30 mouse cellular contexts compared by ENCODE assay signal in the genomic region with DNA sequence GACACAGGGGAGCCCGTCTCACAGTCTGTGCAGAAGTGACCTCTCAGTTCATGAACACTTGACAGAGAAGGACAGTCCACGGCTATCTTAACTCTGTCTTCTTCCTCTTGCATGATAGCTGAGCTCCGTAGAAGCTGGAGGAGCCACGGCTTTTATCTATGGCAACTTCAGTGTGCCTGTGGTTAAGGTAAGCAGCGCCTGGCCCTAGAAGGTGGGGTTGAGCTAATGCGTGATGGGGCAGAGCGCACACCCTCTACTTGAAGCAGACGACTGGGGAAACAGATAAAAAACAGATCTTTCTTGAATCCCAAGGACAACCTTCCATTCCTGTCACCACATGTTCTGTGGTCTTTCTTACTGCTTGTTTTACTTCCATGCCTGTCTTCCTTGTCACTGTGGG. TPM values are rescaled to one million over a fixed set of nuclear protein-coding genes. Genes with fewer than 3 reads are reported as not detected.
DNase-seq lines count a peak whose midpoint lies in the region; ATAC-seq and TF ChIP-seq lines count a peak whose summit lies in the region.
"Had no signal": no experiment of that assay in that cellular context is flagged by ENCODE, and none has a peak within 500 bp of the region (broad histone marks: within the 10 kb centered on the region; RNA-seq: fewer than 3 reads in every experiment).

No protein-coding gene starts in this region.

- H3K4me1 ChIP-seq in MEL (ENCODE audit: control insufficient read depth in 1 of 2, insufficient read depth in 2 of 2, low read length in 2 of 2) = peaks cover 0 to 8% of the 10 kb centered on the region in 2 experiments; a peak in 1 of 4 replicates
- H3K4me1 ChIP-seq in liver, embryonic 14.5 days (replicated peaks; ENCODE audit: control insufficient read depth in 2 of 2, insufficient read depth in 2 of 2, low read length in 1 of 2) = peaks cover 0 to 14% of the 10 kb centered on the region in 2 experiments; a peak in 2 of 4 replicates
- H3K4me1 ChIP-seq: forebrain, embryonic 15.5 days; limb, embryonic 12.5 days; midbrain, embryonic 12.5 days; neural tube, embryonic 13.5 days had no signal

- H3K4me2 ChIP-seq in liver, embryonic 14.5 days (ENCODE audit: low read depth) = peak overlapping the region; percentile 11
- H3K4me2 ChIP-seq: forebrain, embryonic 15.5 days; heart, embryonic 13.5 days; hindbrain, embryonic 14.5 days; limb, embryonic 12.5 days; midbrain, embryonic 12.5 days; neural tube, embryonic 13.5 days had no signal

- no peaks in the 10 kb centered on the region for H3K27me3 ChIP-seq in MEL (ENCODE audit: control insufficient read depth in 1 of 2, insufficient read depth in 2 of 2, low read length in 2 of 2)
- H3K27me3 ChIP-seq in liver, embryonic 14.5 days (ENCODE audit: control insufficient read depth, insufficient read depth, low read length) = no peaks in the 10 kb centered on the region
- H3K27me3 ChIP-seq: forebrain, embryonic 15.5 days; heart, embryonic 13.5 days; limb, embryonic 12.5 days; midbrain, embryonic 12.5 days; neural tube, embryonic 13.5 days had no signal

- no peak overlapping the region; the same call in 1 of the 2 replicates for H3K9ac ChIP-seq in MEL (ENCODE audit: control insufficient read depth, low read depth, low read length, poor library complexity, severe bottlenecking)
- H3K9ac ChIP-seq in liver, embryonic 14.5 days (replicated peaks) = no peak overlapping the region
- H3K9ac ChIP-seq: forebrain, embryonic 15.5 days; heart, embryonic 13.5 days; hindbrain, embryonic 14.5 days; limb, embryonic 12.5 days; midbrain, embryonic 12.5 days; neural tube, embryonic 13.5 days had no signal

- peak; percentile 55 for DNase-seq in MEL (ENCODE audit: low read depth, low spot score)
- DNase-seq in liver, embryonic 14.5 days (ENCODE audit: low read depth in 3 of 3, low spot score in 3 of 3) = peak in 2 of 3 experiments; percentile 4 to 30
- no peak for DNase-seq in lung, postnatal 25 days (ENCODE audit: low spot score)
- no peak for DNase-seq in frontal cortex, postnatal 36 days (ENCODE audit: low spot score in 2 of 2)
- no peak for DNase-seq in embryo, embryonic 10 days (ENCODE audit: low spot score)
- DNase-seq: adrenal gland, postnatal 14 days; cerebellum, adult 2 months; cerebellum, postnatal 14 days; gastrocnemius, adult 2 months; gastrocnemius, postnatal 36 days; heart, adult 2 months; heart, postnatal 10 days; kidney, adult 9 months; kidney, postnatal 10 days; lung, adult 18-20 months; lung, postnatal 10 days; thymus, adult 2 months; thymus, postnatal 36 days had no signal

- no peak for TF ChIP-seq RAD21 in MEL (IDR thresholded peaks at IDR 0.05; ENCODE audit: low read depth, low read length)

- no peak for TF ChIP-seq POLR2A in MEL (IDR thresholded peaks at IDR 0.05; ENCODE audit: control insufficient read depth in 1 of 2, insufficient read depth in 1 of 2, low read depth in 1 of 2, low read length in 2 of 2, poor library complexity in 1 of 2)

- no peak overlapping the region for H3K4me3 ChIP-seq in MEL (ENCODE audit: control insufficient read depth in 1 of 2, insufficient read depth in 1 of 2, low read depth in 2 of 2, low read length in 2 of 2)
- no peak overlapping the region for H3K4me3 ChIP-seq in liver, embryonic 14.5 days (ENCODE audit: insufficient read depth in 1 of 2, low read depth in 2 of 2, low read length in 2 of 2)
- H3K4me3 ChIP-seq: forebrain, embryonic 15.5 days; gastrocnemius, adult 2 months; heart, adult 2 months; heart, embryonic 13.5 days; limb, embryonic 12.5 days; midbrain, embryonic 12.5 days; neural tube, embryonic 13.5 days had no signal

- H3K9me3 ChIP-seq in MEL (replicated peaks; ENCODE audit: insufficient read depth, low read length) = no peaks in the 10 kb centered on the region
- no peaks in the 10 kb centered on the region for H3K9me3 ChIP-seq in liver, embryonic 14.5 days (ENCODE audit: control insufficient read depth, low read length)
- H3K9me3 ChIP-seq: forebrain, embryonic 15.5 days; heart, embryonic 13.5 days; limb, embryonic 12.5 days; midbrain, embryonic 12.5 days; neural tube, embryonic 13.5 days had no signal

- H3K79me2 ChIP-seq in MEL (ENCODE audit: control insufficient read depth, insufficient read depth, low read length, poor library complexity) = no peaks in the 10 kb centered on the region

- H3K27ac ChIP-seq in MEL (ENCODE audit: control insufficient read depth, low read depth, low read length) = no peak overlapping the region
- H3K27ac ChIP-seq in liver, embryonic 14.5 days = no peak overlapping the region
- H3K27ac ChIP-seq: forebrain, embryonic 15.5 days; gastrocnemius, adult 2 months; heart, adult 2 months; heart, embryonic 13.5 days; hindbrain, embryonic 14.5 days; limb, embryonic 12.5 days; midbrain, embryonic 12.5 days; neural tube, embryonic 13.5 days had no signal

- WGBS in liver, embryonic 14.5 days (ENCODE audit: insufficient replicate concordance) = 13% methylated on average over 8 of the region's 8 CpGs

- TF ChIP-seq EP300 in MEL (IDR thresholded peaks at IDR 0.05; ENCODE audit: low read depth in 1 of 2, low read length in 2 of 2) = no peak
- TF ChIP-seq EP300 in liver, embryonic 14.5 days (IDR thresholded peaks at IDR 0.05; ENCODE audit: low read depth) = peak; percentile 51; the same call in 1 of the 2 replicates

- TF ChIP-seq CTCF in MEL (IDR thresholded peaks at IDR 0.05 in 2 of 3, conservative IDR thresholded peaks at IDR 0.05 in 1 of 3; ENCODE audit: control insufficient read depth in 1 of 3, insufficient read depth in 1 of 3, low read depth in 2 of 3, low read length in 3 of 3, poor library complexity in 1 of 3, severe bottlenecking in 1 of 3) = no peak
- no peak for TF ChIP-seq CTCF in liver, embryonic 14.5 days (IDR thresholded peaks at IDR 0.05; ENCODE audit: low read depth)

- no peaks in the 10 kb centered on the region for H3K36me3 ChIP-seq in MEL (ENCODE audit: control insufficient read depth in 1 of 2, insufficient read depth in 2 of 2, low read length in 2 of 2)
- no peaks in the 10 kb centered on the region for H3K36me3 ChIP-seq in liver, embryonic 14.5 days (replicated peaks; ENCODE audit: control insufficient read depth, insufficient read depth, low read depth)
- H3K36me3 ChIP-seq: forebrain, embryonic 15.5 days; midbrain, embryonic 12.5 days had no signal

- peak; percentile 52; the same call in 1 of the 2 replicates for ATAC-seq in common myeloid progenitor, adult 5-6 weeks (replicated peaks; ENCODE audit: low read depth, poor library complexity, severe bottlenecking)
- peak; percentile 83 for ATAC-seq in liver, embryonic 14.5 days (ENCODE audit: insufficient read depth)
- peak; percentile 72 for ATAC-seq in megakaryocyte-erythroid progenitor cell, adult 5-6 weeks (replicated peaks; ENCODE audit: low FRiP score, low TSS enrichment, poor library complexity, severe bottlenecking)
- ATAC-seq: activated CD4-positive, CD25-positive, alpha-beta regulatory T cell, adult 4 months; CD4-positive, CD25-positive, alpha-beta regulatory T cell, adult 4 months; forebrain, embryonic 15.5 days; intestine, postnatal 0 days had no signal

TF ChIP-seq in MEL, 35 proteins besides CTCF, POLR2A, EP300 and RAD21:
- TF ChIP-seq POLR2AphosphoS5 (IDR thresholded peaks at IDR 0.05; ENCODE audit: borderline replicate concordance, low read depth, low read length) = no peak
- no peak for TF ChIP-seq ETS1 (IDR thresholded peaks at IDR 0.05; ENCODE audit: low read depth, low read length)
- TF ChIP-seq POLR2AphosphoS2 (IDR thresholded peaks at IDR 0.05; ENCODE audit: low read length) = no peak
- TF ChIP-seq RCOR1 (IDR thresholded peaks at IDR 0.05; ENCODE audit: low read depth, low read length) = no peak
- TF ChIP-seq BHLHE40 (IDR thresholded peaks at IDR 0.05; ENCODE audit: borderline replicate concordance, low read depth, low read length) = no peak
TF ChIP-seq in MEL: peak in this region for 0.

RNA-seq across cellular contexts. Expression of a gene that starts 31.6 kb away (rescaled TPM):
- 0.35 and 0.39 TPM in 2 replicates for total RNA-seq in MEL (2012; rRNA removed)
- not detected for polyA plus RNA-seq in MEL (2012; ENCODE audit: insufficient read depth in 1 of 2, insufficient read length in 2 of 2, low read depth in 1 of 2, low replicate concordance in 2 of 2, missing spikeins in 1 of 2)
- not detected in 2 replicates for total RNA-seq in common myeloid progenitor, adult 5-6 weeks (2017)
- 1.5 and 1.9 TPM in 2 replicates for polyA plus RNA-seq in liver, embryonic 14.5 days (2012; rRNA removed)
- polyA plus RNA-seq in liver, embryonic 14.5 days (2014; fragmentation: Nextera tagmentation; extraction: Ambion mirVana) = 0.83 and 0.99 TPM in 2 replicates
- total RNA-seq in megakaryocyte-erythroid progenitor cell, adult 5-6 weeks (2014; fragmentation: Nextera tagmentation) = not detected in 2 replicates
- total RNA-seq in megakaryocyte-erythroid progenitor cell, adult 5-6 weeks (2017) = 0.38 TPM in 1 of 2 replicates, not detected in the other
- total RNA-seq: hematopoietic stem cell, adult 5-6 weeks had no signal
- polyA plus RNA-seq: CD4-positive, CD25-positive, alpha-beta regulatory T cell, adult 4 months had no signal

RNA-seq across cellular contexts. Expression of a gene that starts 55.1 kb away (rescaled TPM):
- total RNA-seq in MEL (2012; rRNA removed) = 8.5 and 9.2 TPM in 2 replicates
- polyA plus RNA-seq in MEL (2012; ENCODE audit: insufficient read depth in 1 of 2, insufficient read length in 2 of 2, low read depth in 1 of 2, low replicate concordance in 2 of 2, missing spikeins in 1 of 2) = 10 to 100 TPM in 1 of 2 experiments, not detected in 1; 23.5 TPM
- total RNA-seq in common myeloid progenitor, adult 5-6 weeks (2017) = 36.2 and 46.9 TPM in 2 replicates
- polyA plus RNA-seq in liver, embryonic 14.5 days (2012; rRNA removed) = 9.1 and 9.2 TPM in 2 replicates
- 10.2 and 12.2 TPM in 2 replicates for polyA plus RNA-seq in liver, embryonic 14.5 days (2014; fragmentation: Nextera tagmentation; extraction: Ambion mirVana)
- total RNA-seq in megakaryocyte-erythroid progenitor cell, adult 5-6 weeks (2014; fragmentation: Nextera tagmentation) = 57.6 and 71.1 TPM in 2 replicates
- total RNA-seq in megakaryocyte-erythroid progenitor cell, adult 5-6 weeks (2017) = 19.1 and 32.6 TPM in 2 replicates

RNA-seq across cellular contexts. Expression of a gene that starts 55.2 kb away (rescaled TPM):
- total RNA-seq in MEL (2012; rRNA removed) = 28.0 and 29.5 TPM in 2 replicates
- polyA plus RNA-seq in MEL (2012; ENCODE audit: insufficient read depth in 1 of 2, insufficient read length in 2 of 2, low read depth in 1 of 2, low replicate concordance in 2 of 2, missing spikeins in 1 of 2) = 10 to 100 TPM in 1 of 2 experiments, not detected in 1; 74.0 TPM
- total RNA-seq in common myeloid progenitor, adult 5-6 weeks (2017) = 25.9 and 29.5 TPM in 2 replicates
- 20.4 and 26.9 TPM in 2 replicates for polyA plus RNA-seq in liver, embryonic 14.5 days (2012; rRNA removed)
- 18.9 and 21.4 TPM in 2 replicates for polyA plus RNA-seq in liver, embryonic 14.5 days (2014; fragmentation: Nextera tagmentation; extraction: Ambion mirVana)
- total RNA-seq in megakaryocyte-erythroid progenitor cell, adult 5-6 weeks (2014; fragmentation: Nextera tagmentation) = 24.8 and 31.4 TPM in 2 replicates
- total RNA-seq in megakaryocyte-erythroid progenitor cell, adult 5-6 weeks (2017) = 25.7 and 35.3 TPM in 2 replicates

Comparison
In these comparisons a context has a peak if more than half of its experiments do, and no peak if none do; other contexts are left out.
1. DNase-seq: peak in MEL (single experiment) and liver, embryonic 14.5 days (2 of 3); none in lung, postnatal 25 days (single experiment), frontal cortex, postnatal 36 days (0 of 2) and embryo, embryonic 10 days (single experiment).
2. Peak in every context shown above with its lines, with median percentiles within 50 percentile points of each other: ATAC-seq.